Mouse (Mus musculus) heart, embryonic 10.5 days (tissue): Measurements from ENCODE around the gene Gmfg. TPM values are rescaled to one million over a fixed set of nuclear protein-coding genes. Genes with fewer than 3 reads are reported as not detected.

ENCODE experiments used
- DNase-seq: peaks from one replicate; pipeline ENCODE4 v3.0.0-alpha.2; 2017; ENCODE audit warnings: low spot score
- H3K27ac ChIP-seq: fragments of 300-500 bp; sonication (generic); 2 replicates; pipeline ENCODE4 v1.5.1; 2016; ENCODE audit warnings: mild to moderate bottlenecking
- H3K27me3 ChIP-seq: fragments of 300-500 bp; sonication (generic); 2 replicates; pipeline ENCODE4 v1.6.1; 2016; ENCODE audit warnings: mild to moderate bottlenecking; ENCODE audit not compliant: poor library complexity, insufficient read depth, severe bottlenecking
- H3K36me3 ChIP-seq: fragments of 300-500 bp; sonication (generic); 2 replicates; pipeline ENCODE4 v1.6.1; 2016; ENCODE audit warnings: mild to moderate bottlenecking, moderate library complexity
- H3K4me1 ChIP-seq: fragments of 300-500 bp; sonication (generic); 2 replicates; pipeline ENCODE4 v1.6.1; 2016; ENCODE audit warnings: mild to moderate bottlenecking
- H3K4me3 ChIP-seq: fragments of 300-500 bp; sonication (generic); 2 replicates; pipeline ENCODE4 v1.5.1; 2016; ENCODE audit warnings: mild to moderate bottlenecking, moderate library complexity
- H3K9me3 ChIP-seq: fragments of 300-500 bp; sonication (generic); 2 replicates; pipeline ENCODE4 v1.6.1; 2016; ENCODE audit warnings: mild to moderate bottlenecking, moderate library complexity
- WGBS: fragments of 180-500 bp; shearing (Covaris S2); methylation state at CpG from one replicate; pipeline ENCODE4 v1.1.7; 2016; 5-methylcytosine and 5-hydroxymethylcytosine counted together
- polyA plus RNA-seq: library from polyadenylated mRNA; unstranded; fragments of >200 nt; fragmentation: Nextera tagmentation; extraction: Ambion mirVana; gene quantifications from 2 replicates; pipeline ENCODE4 v1.2.1, GENCODE M21; 2016

Gene Gmfg
- polyA plus RNA-seq = 7.5 and 8.7 TPM in 2 replicates

GRCm38 (mm10) chr7:28436932-28437570, at the start of gene Gmfg:
Gmfg (plus strand) TSS chr7:28437447.
- Histone ChIP-seq H3K4me3 (peak within 1 kb of the TSS; percentile 96), H3K9me3 (no peaks in the 10 kb centered on the region), H3K36me3 (peaks cover 16% of the 10 kb centered on the region; the same call in 1 of the 2 replicates), H3K27me3 (no peaks in the 10 kb centered on the region), H3K27ac (peak within 1 kb of the TSS; percentile 91), H3K4me1 (peaks cover 37% of the 10 kb centered on the region)
- WGBS = 2% methylated on average over 16 of the region's 16 CpGs
- peak; percentile 93 for DNase-seq

GRCm38 (mm10) chr7:28390331-28390730, 46.9 kb upstream of the Gmfg start:
- H3K4me1 ChIP-seq = peaks cover 24% of the 10 kb centered on the region
- no peaks in the 10 kb centered on the region for H3K27me3 ChIP-seq
- 99% methylated on average over 3 of the region's 3 CpGs for WGBS
- no peak overlapping the region for H3K27ac ChIP-seq
- peaks cover 60% of the 10 kb centered on the region for H3K36me3 ChIP-seq
- H3K9me3 ChIP-seq = no peaks in the 10 kb centered on the region
- no peak overlapping the region; the same call in 1 of the 2 replicates for H3K4me3 ChIP-seq
- no peak for DNase-seq

- H3K27me3 ChIP-seq = no peaks in the 10 kb centered on the region
- H3K27ac ChIP-seq = peak within 1 kb of the TSS; percentile 88
- DNase-seq = peak; percentile 99
- peaks cover 20% of the 10 kb centered on the region for H3K4me1 ChIP-seq
- WGBS = under 1% methylated on average over 58 of the region's 58 CpGs
- peaks cover 62% of the 10 kb centered on the region for H3K36me3 ChIP-seq
- H3K9me3 ChIP-seq = no peaks in the 10 kb centered on the region
- peak within 1 kb of the TSS; percentile 79 for H3K4me3 ChIP-seq
These were observed 44.6 kb upstream of the Gmfg start, which contains the start of the genes Med29 and Paf1 for GRCm38 (mm10) chr7:28392429-28393271. Med29 (minus strand) TSS chr7:28392708. Paf1 (plus strand) TSS chr7:28392951.

- DNase-seq = peak; percentile 61
- H3K4me1 ChIP-seq = peaks cover 20% of the 10 kb centered on the region
- H3K4me3 ChIP-seq = peak overlapping the region; percentile 79
- 6% methylated on average over 22 of the region's 22 CpGs for WGBS
- H3K27me3 ChIP-seq = no peaks in the 10 kb centered on the region
- no peaks in the 10 kb centered on the region for H3K9me3 ChIP-seq
- peaks cover 62% of the 10 kb centered on the region for H3K36me3 ChIP-seq
- H3K27ac ChIP-seq = peak overlapping the region; percentile 83
These were observed 43.8 kb upstream of the Gmfg start for GRCm38 (mm10) chr7:28393272-28393951.

- Histone ChIP-seq H3K27me3 (no peaks in the 10 kb centered on the region), H3K27ac (no peak overlapping the region), H3K4me3 (no peak overlapping the region), H3K36me3 (peaks cover 62% of the 10 kb centered on the region), H3K9me3 (no peaks in the 10 kb centered on the region), H3K4me1 (peaks cover 17% of the 10 kb centered on the region)
- DNase-seq = peak; percentile 58
- 92% methylated on average over 4 of the region's 4 CpGs for WGBS
These were observed 41.8 kb upstream of the Gmfg start for GRCm38 (mm10) chr7:28395425-28395824.

GRCm38 (mm10) chr7:28398000-28398399, 39.2 kb upstream of the Gmfg start:
- peak; percentile 66 for DNase-seq
- H3K9me3 ChIP-seq = no peaks in the 10 kb centered on the region
- peaks cover 83% of the 10 kb centered on the region for H3K36me3 ChIP-seq
- H3K27ac ChIP-seq = no peak overlapping the region
- 61% methylated on average over 3 of the region's 3 CpGs for WGBS
- H3K27me3 ChIP-seq = no peaks in the 10 kb centered on the region
- peaks cover 8% of the 10 kb centered on the region for H3K4me1 ChIP-seq
- H3K4me3 ChIP-seq = no peak overlapping the region

GRCm38 (mm10) chr7:28398696-28399340, 38.4 kb upstream of the Gmfg start:
- peaks cover 2% of the 10 kb centered on the region for H3K4me1 ChIP-seq
- no peak overlapping the region for H3K4me3 ChIP-seq
- WGBS = 91% methylated on average over 10 of the region's 10 CpGs
- DNase-seq = peak; percentile 72
- no peak overlapping the region for H3K27ac ChIP-seq
- no peaks in the 10 kb centered on the region for H3K27me3 ChIP-seq
- peaks cover 91% of the 10 kb centered on the region for H3K36me3 ChIP-seq
- H3K9me3 ChIP-seq = no peaks in the 10 kb centered on the region

GRCm38 (mm10) chr7:28401030-28401429, 36.2 kb upstream of the Gmfg start:
- Histone ChIP-seq H3K4me1 (no peaks in the 10 kb centered on the region), H3K27me3 (no peaks in the 10 kb centered on the region), H3K4me3 (0 out of 2 replicates have a peak overlapping the region, but pooled peaks have one; percentile 6), H3K9me3 (no peaks in the 10 kb centered on the region), H3K36me3 (peaks cover 96% of the 10 kb centered on the region), H3K27ac (no peak overlapping the region)
- no peak for DNase-seq
- 90% methylated on average over 1 of the region's 1 CpGs for WGBS

GRCm38 (mm10) chr7:28401942-28402341, 35.3 kb upstream of the Gmfg start:
- H3K9me3 ChIP-seq = no peaks in the 10 kb centered on the region

GRCm38 (mm10) chr7:28410841-28411475, 26.3 kb upstream of the Gmfg start:
- Histone ChIP-seq H3K9me3 (no peaks in the 10 kb centered on the region), H3K27me3 (no peaks in the 10 kb centered on the region), H3K27ac (no peak overlapping the region), H3K36me3 (peaks cover 95% of the 10 kb centered on the region), H3K4me3 (no peak overlapping the region), H3K4me1 (no peaks in the 10 kb centered on the region)
- 88% methylated on average over 3 of the region's 3 CpGs for WGBS
- no peak for DNase-seq

More at GRCm38 (mm10) chr7:28401942-28402341, 35.3 kb upstream of the Gmfg start:
- no peaks in the 10 kb centered on the region for H3K27me3 ChIP-seq
- WGBS = 76% methylated on average over 3 of the region's 3 CpGs
- DNase-seq = no peak
- no peak overlapping the region for H3K4me3 ChIP-seq
- no peaks in the 10 kb centered on the region for H3K4me1 ChIP-seq
- no peak overlapping the region for H3K27ac ChIP-seq
- peaks cover 96% of the 10 kb centered on the region for H3K36me3 ChIP-seq

- Histone ChIP-seq H3K9me3 (no peaks in the 10 kb centered on the region), H3K4me1 (no peaks in the 10 kb centered on the region), H3K36me3 (peaks cover 87% of the 10 kb centered on the region), H3K4me3 (no peak overlapping the region), H3K27me3 (no peaks in the 10 kb centered on the region), H3K27ac (no peak overlapping the region)
- 82% methylated on average over 4 of the region's 4 CpGs for WGBS
- DNase-seq = no peak
These were observed 24.4 kb upstream of the Gmfg start for GRCm38 (mm10) chr7:28412826-28413225.

- DNase-seq = no peak
- Histone ChIP-seq H3K4me3 (no peak overlapping the region), H3K4me1 (peaks cover 2% of the 10 kb centered on the region; the same call in 1 of the 2 replicates), H3K27me3 (no peaks in the 10 kb centered on the region), H3K9me3 (no peaks in the 10 kb centered on the region), H3K36me3 (peaks cover 90% of the 10 kb centered on the region), H3K27ac (no peak overlapping the region)
These were observed 19.9 kb upstream of the Gmfg start for GRCm38 (mm10) chr7:28417368-28417767.
